Comparison of ENCODE assay signal across 8 mouse cellular contexts in genomic region chr1:51747494-51747893, GRCm38 (mm10).
DNase-seq lines count a peak whose midpoint lies in the region; ATAC-seq and TF ChIP-seq lines count a peak whose summit lies in the region.

No protein-coding gene starts in this region.

- H3K36me3 ChIP-seq in heart, embryonic 10.5 days = peaks cover 4% of the 10 kb centered on the region; the same call in 1 of the 2 replicates
- 0 out of 2 replicates have a peak, but pooled peaks cover 2% of the 10 kb centered on the region for H3K36me3 ChIP-seq in stomach, postnatal 0 days (ENCODE audit: control insufficient read depth, insufficient read depth, low read length)

- peak; percentile 66 for DNase-seq in urinary bladder, postnatal 14 days (ENCODE audit: low spot score)
- no peak for DNase-seq in urinary bladder, postnatal 25 days (ENCODE audit: low spot score)
- peak; percentile 7 for DNase-seq in c-Kit-positive CD71-positive TER-119-positive erythroid progenitor cells, embryonic 14.5 days (ENCODE audit: low spot score)
- DNase-seq in heart, embryonic 10.5 days (ENCODE audit: low spot score) = peak; percentile 82
- DNase-seq in lung, adult 18-20 months = peak; percentile 37 to 65
- DNase-seq in stomach, postnatal 0 days (ENCODE audit: low spot score) = peak; percentile 40
- DNase-seq in thymus, postnatal 36 days = no peak
- no peak for DNase-seq in layer of hippocampus, adult 11-12 months (ENCODE audit: low spot score)

- TF ChIP-seq EP300 in stomach, postnatal 0 days (optimal IDR thresholded peaks at IDR 0.05) = no peak

- H3K4me3 ChIP-seq in heart, embryonic 10.5 days = peak overlapping the region; percentile 19; the same call in 1 of the 2 replicates
- no peak overlapping the region for H3K4me3 ChIP-seq in stomach, postnatal 0 days (ENCODE audit: low read depth, low read length)

- no peak overlapping the region for H3K4me2 ChIP-seq in stomach, postnatal 0 days (replicated peaks; ENCODE audit: low read depth)

- H3K9ac ChIP-seq in stomach, postnatal 0 days (ENCODE audit: low read length) = no peak overlapping the region

- peak overlapping the region; percentile 65 for H3K27ac ChIP-seq in heart, embryonic 10.5 days
- no peak overlapping the region for H3K27ac ChIP-seq in stomach, postnatal 0 days (replicated peaks)

- no peak for TF ChIP-seq CTCF in stomach, postnatal 0 days (IDR thresholded peaks at IDR 0.05; ENCODE audit: low read depth)

- 17% methylated on average over 12 of the region's 12 CpGs for WGBS in heart, embryonic 10.5 days
- WGBS in stomach, postnatal 0 days = 18% methylated on average over 12 of the region's 12 CpGs

- peaks cover 24% of the 10 kb centered on the region for H3K4me1 ChIP-seq in heart, embryonic 10.5 days
- no peaks in the 10 kb centered on the region for H3K4me1 ChIP-seq in stomach, postnatal 0 days (replicated peaks; ENCODE audit: control insufficient read depth, insufficient read depth)

- ATAC-seq in stomach, postnatal 0 days (ENCODE audit: low FRiP score, low TSS enrichment) = peak; percentile 63; the same call in 1 of the 2 replicates

- no peaks in the 10 kb centered on the region for H3K9me3 ChIP-seq in heart, embryonic 10.5 days
- no peaks in the 10 kb centered on the region for H3K9me3 ChIP-seq in stomach, postnatal 0 days (ENCODE audit: control insufficient read depth, low read length)

- no peaks in the 10 kb centered on the region for H3K27me3 ChIP-seq in heart, embryonic 10.5 days (ENCODE audit: insufficient read depth, poor library complexity, severe bottlenecking)
- no peaks in the 10 kb centered on the region for H3K27me3 ChIP-seq in stomach, postnatal 0 days (ENCODE audit: control insufficient read depth, insufficient read depth, low read length)

Comparison
In these comparisons a context has a peak if more than half of its experiments do, and no peak if none do; other contexts are left out.
1. DNase-seq: peak in urinary bladder, postnatal 14 days (single experiment), c-Kit-positive CD71-positive TER-119-positive erythroid progenitor cells, embryonic 14.5 days (single experiment), heart, embryonic 10.5 days (single experiment), lung, adult 18-20 months (2 of 2) and stomach, postnatal 0 days (single experiment); none in urinary bladder, postnatal 25 days (single experiment), thymus, postnatal 36 days (0 of 2) and layer of hippocampus, adult 11-12 months (single experiment).